Mouse (Mus musculus) liver, adult 2 months (tissue): ENCODE measurements around the gene Srsf1. TPM values are rescaled to one million over a fixed set of nuclear protein-coding genes. Genes with fewer than 3 reads are reported as not detected.
A peak's percentile ranks its signal among the peaks of the same experiment; 100 is the strongest.

Source experiments
- DNase-seq: peaks from one replicate; pipeline ENCODE4 v3.0.0-alpha.2; 2011; ENCODE audit warnings: low read depth, low spot score; ENCODE audit errors: extremely low read depth
- H3K27ac ChIP-seq: fragments of 200-500 bp; replicated peaks from 2 replicates; pipeline ENCODE4 v1.5.1; 2012; ENCODE audit warnings: low read depth, mild to moderate bottlenecking, control low read depth, inconsistent platforms, low read length; ENCODE audit not compliant: insufficient read depth
- H3K27me3 ChIP-seq: fragments of 200-500 bp; 2 replicates; pipeline ENCODE4 v1.6.1; 2012; ENCODE audit warnings: mild to moderate bottlenecking, moderate library complexity, low read length, inconsistent platforms; ENCODE audit not compliant: control insufficient read depth, insufficient read depth
- H3K36me3 ChIP-seq: fragments of 200-500 bp; 2 replicates; pipeline ENCODE4 v1.6.1; 2012; ENCODE audit warnings: low read length, inconsistent platforms; ENCODE audit not compliant: control insufficient read depth, insufficient read depth
- H3K4me1 ChIP-seq: fragments of 200-500 bp; 2 replicates; pipeline ENCODE4 v1.6.1; 2011; ENCODE audit warnings: low read length; ENCODE audit not compliant: control insufficient read depth, insufficient read depth
- H3K4me3 ChIP-seq: fragments of 200-500 bp; 2 replicates; pipeline ENCODE4 v1.5.1; 2011; ENCODE audit warnings: low read depth, mild to moderate bottlenecking, control low read depth, low read length, moderate library complexity; ENCODE audit not compliant: insufficient read depth
- H3K79me2 ChIP-seq: fragments of 200-500 bp; 2 replicates; pipeline ENCODE4 v1.6.1; 2012; ENCODE audit warnings: inconsistent platforms, mild to moderate bottlenecking, low read length, moderate library complexity; ENCODE audit not compliant: control insufficient read depth, insufficient read depth
- H3K9ac ChIP-seq: fragments of 200-500 bp; 2 replicates; pipeline ENCODE4 v1.6.1; 2012; ENCODE audit warnings: low read depth, mild to moderate bottlenecking, control low read depth, inconsistent platforms, low read length
- CTCF ChIP-seq: fragments of 200-500 bp; IDR thresholded peaks from 2 replicates; pipeline ENCODE4 v1.5.1; 2011; ENCODE audit warnings: low read depth, low read length, control low read depth
- POLR2A ChIP-seq: fragments of 200-500 bp; IDR thresholded peaks from 2 replicates; pipeline ENCODE4 v1.6.1; 2011; ENCODE audit warnings: low read length, control low read depth; ENCODE audit not compliant: insufficient read depth; ENCODE audit errors: extremely low read depth
- WGBS: fragments of 180-500 bp; shearing (Covaris S2); methylation state at CpG from one replicate; pipeline ENCODE4 v1.1.7; 2018; 5-methylcytosine and 5-hydroxymethylcytosine counted together
- polyA plus RNA-seq: library from polyadenylated mRNA; depleted of rRNA; stranded (reverse); fragments of >200 nt; gene quantifications from 2 replicates; pipeline ENCODE4 v1.2.3, GENCODE M21; 2012; rRNA removed
- total RNA-seq: library from RNA; depleted of rRNA; stranded (reverse); fragments of >200 nt; gene quantifications from 2 replicates; pipeline ENCODE4 v1.2.3, GENCODE M21; 2014; rRNA removed

The Srsf1 gene
- total and polyA plus RNA-seq, 2 experiments, result 44.1 to 84.0 TPM

GRCm38 (mm10) chr11:88098021-88098729 lies 51.0 kb downstream of the Srsf1 start, which contains the start of gene Cuedc1:
Gene Cuedc1, plus strand, starts transcription at chr11:88098058.
- H3K27me3 ChIP-seq, result peaks cover 2% of the 10 kb centered on the region; the same call in 1 of the 2 replicates
- H3K27ac ChIP-seq, result peak within 1 kb of the TSS; percentile 32
- H3K79me2 ChIP-seq, result no peaks in the 10 kb centered on the region
- peak within 1 kb of the TSS; percentile 69 for H3K4me3 ChIP-seq
- peak within 1 kb of the TSS; percentile 86 for H3K9ac ChIP-seq
- DNase-seq, result no peak
- 0 out of 2 replicates have a peak, but pooled peaks cover 2% of the 10 kb centered on the region for H3K4me1 ChIP-seq
- 33% methylated on average over 17 of the region's 17 CpGs for WGBS
- H3K36me3 ChIP-seq, result no peaks in the 10 kb centered on the region
- TF ChIP-seq POLR2A, result no peak
- no peak for TF ChIP-seq CTCF

DNA sequence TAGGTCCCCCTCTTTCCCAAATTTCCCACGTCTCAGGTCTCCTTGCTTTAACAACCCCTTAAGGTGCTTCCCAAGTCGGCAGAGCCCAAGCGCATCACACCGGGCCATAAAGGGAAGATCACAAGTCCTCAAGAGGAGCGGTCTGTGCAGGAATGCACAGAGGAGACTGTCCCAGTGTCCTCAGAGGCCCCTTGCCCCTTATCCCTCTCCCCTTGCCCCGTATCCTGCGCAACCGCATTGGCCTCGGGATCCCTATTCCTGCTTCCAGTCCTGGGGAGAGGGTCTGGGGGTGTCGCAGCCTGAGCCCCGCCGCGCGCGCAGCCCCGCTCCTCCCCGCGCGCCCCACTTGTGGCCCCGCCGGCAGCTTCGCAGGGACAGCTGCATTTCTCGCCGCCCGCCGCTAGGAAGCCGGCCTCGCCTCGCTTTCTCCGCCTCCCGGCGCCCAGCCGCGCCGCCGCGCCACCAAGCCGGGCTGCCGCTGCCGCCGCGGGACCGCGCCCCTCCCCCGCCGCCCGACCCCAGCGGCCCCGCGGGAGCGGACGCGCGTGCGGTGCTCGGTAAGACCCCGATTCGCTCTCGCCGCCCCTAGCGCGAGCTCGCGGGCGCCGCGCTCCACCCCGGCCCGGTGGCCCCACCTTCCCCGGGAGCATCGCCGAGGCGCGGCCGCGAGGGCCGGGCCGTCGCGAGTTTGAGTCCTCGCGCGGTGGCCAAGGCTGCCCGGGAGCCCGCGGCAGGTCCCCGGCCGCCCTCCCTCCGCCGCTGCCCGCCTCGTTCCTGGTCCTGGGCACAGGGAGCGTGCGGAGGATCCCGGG lies 51.8 kb downstream of the Srsf1 start:
- WGBS, result 2% methylated on average over 94 of the region's 95 CpGs
- TF ChIP-seq POLR2A, result no peak
- TF ChIP-seq CTCF, result peak; percentile 55
- Histone ChIP-seq H3K79me2 (no peaks in the 10 kb centered on the region), H3K4me1 (0 out of 2 replicates have a peak, but pooled peaks cover 2% of the 10 kb centered on the region), H3K4me3 (peak overlapping the region; percentile 69), H3K27me3 (peaks cover 2% of the 10 kb centered on the region; the same call in 1 of the 2 replicates), H3K27ac (peak overlapping the region; percentile 28), H3K9ac (peak overlapping the region; percentile 86), H3K36me3 (no peaks in the 10 kb centered on the region)
- no peak for DNase-seq

- H3K27ac ChIP-seq, result peak overlapping the region; percentile 28; the same call in 1 of the 2 replicates
Observed at GRCm38 (mm10) chr11:88099599-88100023, 52.4 kb downstream of the Srsf1 start.

GRCm38 (mm10) chr11:88100170-88100569 lies 53.0 kb downstream of the Srsf1 start:
- DNase-seq, result no peak
- no peaks in the 10 kb centered on the region for H3K79me2 ChIP-seq
- WGBS, result 54% methylated on average over 4 of the region's 4 CpGs
- H3K36me3 ChIP-seq, result no peaks in the 10 kb centered on the region
- H3K27ac ChIP-seq, result no peak overlapping the region
- peaks cover 2% of the 10 kb centered on the region; the same call in 1 of the 2 replicates for H3K27me3 ChIP-seq
- H3K4me1 ChIP-seq, result 0 out of 2 replicates have a peak, but pooled peaks cover 2% of the 10 kb centered on the region
- H3K9ac ChIP-seq, result no peak overlapping the region
- TF ChIP-seq CTCF (no peak), POLR2A (no peak)
- no peak overlapping the region for H3K4me3 ChIP-seq

More at GRCm38 (mm10) chr11:88099599-88100023, 52.4 kb downstream of the Srsf1 start:
- H3K27me3 ChIP-seq, result peaks cover 2% of the 10 kb centered on the region; the same call in 1 of the 2 replicates
- 6% methylated on average over 38 of the region's 38 CpGs for WGBS
- H3K4me1 ChIP-seq, result 0 out of 2 replicates have a peak, but pooled peaks cover 2% of the 10 kb centered on the region
- peak overlapping the region; percentile 86 for H3K9ac ChIP-seq
- H3K36me3 ChIP-seq, result no peaks in the 10 kb centered on the region
- peak overlapping the region; percentile 69 for H3K4me3 ChIP-seq
- no peak for DNase-seq
- no peaks in the 10 kb centered on the region for H3K79me2 ChIP-seq
- no peak for TF ChIP-seq CTCF
- TF ChIP-seq POLR2A, result no peak

Other genes with a start within 250 kb of the Srsf1 start
- not detected in 2 replicates for gene Lpo, start 219.1 kb upstream of the Srsf1 start, total RNA-seq
- not detected in 2 replicates for gene Lpo, start 219.1 kb upstream of the Srsf1 start, polyA plus RNA-seq
- gene Mks1, start 194.2 kb upstream of the Srsf1 start, total RNA-seq, result 1.2 and 2.1 TPM in 2 replicates
- gene Mks1, start 194.2 kb upstream of the Srsf1 start, polyA plus RNA-seq, result 2.8 and 3.2 TPM in 2 replicates
- gene Epx, start 171.8 kb upstream of the Srsf1 start, total RNA-seq, result not detected in 2 replicates
- gene Epx, start 171.8 kb upstream of the Srsf1 start, polyA plus RNA-seq, result not detected in 2 replicates
- gene Olfr462, start 155.1 kb upstream of the Srsf1 start, total RNA-seq, result not detected in 2 replicates
- gene Olfr462, start 155.1 kb upstream of the Srsf1 start, polyA plus RNA-seq, result not detected in 2 replicates
- gene Olfr463, start 150.0 kb upstream of the Srsf1 start, total RNA-seq, result not detected in 2 replicates
- not detected in 2 replicates for gene Olfr463, start 150.0 kb upstream of the Srsf1 start, polyA plus RNA-seq
- not detected in 2 replicates for gene Olfr464, start 126.4 kb upstream of the Srsf1 start, total RNA-seq
- gene Olfr464, start 126.4 kb upstream of the Srsf1 start, polyA plus RNA-seq, result not detected in 2 replicates
- 24.8 and 36.9 TPM in 2 replicates for gene Dynll2, start 59.8 kb upstream of the Srsf1 start, total RNA-seq
- gene Dynll2, start 59.8 kb upstream of the Srsf1 start, polyA plus RNA-seq, result 112 and 145 TPM in 2 replicates
- gene Vezf1, start 20.9 kb downstream of the Srsf1 start, total RNA-seq, result 5.8 and 6.6 TPM in 2 replicates
- 3.6 and 3.8 TPM in 2 replicates for gene Vezf1, start 20.9 kb downstream of the Srsf1 start, polyA plus RNA-seq
- 0.87 and 1.5 TPM in 2 replicates for gene Cuedc1, start 50.7 kb downstream of the Srsf1 start, total RNA-seq
- gene Cuedc1, start 50.7 kb downstream of the Srsf1 start, polyA plus RNA-seq, result 1.1 and 1.7 TPM in 2 replicates
- gene Mrps23, start 157.0 kb downstream of the Srsf1 start, total RNA-seq, result 21.6 and 24.2 TPM in 2 replicates
- 28.8 and 37.8 TPM in 2 replicates for gene Mrps23, start 157.0 kb downstream of the Srsf1 start, polyA plus RNA-seq
- gene Ccdc182, start 246.7 kb downstream of the Srsf1 start, total RNA-seq, result not detected in 2 replicates
- not detected in 2 replicates for gene Ccdc182, start 246.7 kb downstream of the Srsf1 start, polyA plus RNA-seq